Mouse (Mus musculus): ENCODE data around the gene Cog1.
A peak's percentile ranks its signal among the peaks of the same experiment; 100 is the strongest.
"Not testable (repeated sequence)": the region's sequence is repeated elsewhere in the genome, so short reads cannot be mapped to it uniquely, and the experiment has no call there.

Gene Cog1

GRCm38 (mm10) chr11:113631862-113632261, 17.1 kb upstream of the Cog1 start:
- no peak for DNase-seq (ENCODE audit: low read depth, low spot score)

- DNase-seq (ENCODE audit: low read depth, low spot score), result no peak
Observed at GRCm38 (mm10) chr11:113632303-113632702, 16.7 kb upstream of the Cog1 start.

- no peak for DNase-seq (ENCODE audit: low read depth, low spot score)
Observed at GRCm38 (mm10) chr11:113633398-113633797, 15.6 kb upstream of the Cog1 start.

GRCm38 (mm10) chr11:113634699-113635121, 14.3 kb upstream of the Cog1 start:
- no peak for DNase-seq (ENCODE audit: low read depth, low spot score)

- DNase-seq (ENCODE audit: low read depth, low spot score), result no peak
Observed at GRCm38 (mm10) chr11:113638680-113639079, 10.3 kb upstream of the Cog1 start.

GRCm38 (mm10) chr11:113645181-113645580, 3.8 kb upstream of the Cog1 start:
- DNase-seq (ENCODE audit: low read depth, low spot score), result no peak

- DNase-seq (ENCODE audit: low read depth, low spot score), result peak; percentile 71
Observed at GRCm38 (mm10) chr11:113648152-113648551, 817 bp upstream of the Cog1 start.

- peak; percentile 45 for DNase-seq (ENCODE audit: low read depth, low spot score)
Observed at GRCm38 (mm10) chr11:113649353-113650210, 613 bp downstream of the Cog1 start, which contains the start of gene Slc39a11. Slc39a11 (minus strand) TSS chr11:113650079.

GRCm38 (mm10) chr11:113651206-113651906, 2.4 kb downstream of the Cog1 start:
- DNase-seq (ENCODE audit: low read depth, low spot score), result no peak

GRCm38 (mm10) chr11:113651907-113652273, 2.9 kb downstream of the Cog1 start:
- DNase-seq (ENCODE audit: low read depth, low spot score), result no peak

GRCm38 (mm10) chr11:113652516-113652915, 3.5 kb downstream of the Cog1 start:
- no peak for DNase-seq (ENCODE audit: low read depth, low spot score)

GRCm38 (mm10) chr11:113654105-113654504, 5.1 kb downstream of the Cog1 start:
- DNase-seq (ENCODE audit: low read depth, low spot score), result no peak

- no peak for DNase-seq (ENCODE audit: low read depth, low spot score)
Observed at GRCm38 (mm10) chr11:113654561-113655270, 5.7 kb downstream of the Cog1 start.

- DNase-seq (ENCODE audit: low read depth, low spot score), result no peak
Observed at GRCm38 (mm10) chr11:113656511-113656932, 7.6 kb downstream of the Cog1 start.

GRCm38 (mm10) chr11:113657221-113657620, 8.3 kb downstream of the Cog1 start:
- DNase-seq (ENCODE audit: low read depth, low spot score), result no peak

- no peak for DNase-seq (ENCODE audit: low read depth, low spot score)
Observed at GRCm38 (mm10) chr11:113658319-113658718, 9.3 kb downstream of the Cog1 start.

- no peak for DNase-seq (ENCODE audit: low read depth, low spot score)
Observed at GRCm38 (mm10) chr11:113658763-113659162, 9.8 kb downstream of the Cog1 start.

- DNase-seq (ENCODE audit: low read depth, low spot score), result not testable (repeated sequence)
Observed at GRCm38 (mm10) chr11:113660213-113660612, 11.2 kb downstream of the Cog1 start.

- DNase-seq (ENCODE audit: low read depth, low spot score), result no peak
Observed at GRCm38 (mm10) chr11:113660940-113661339, 12.0 kb downstream of the Cog1 start.

- no peak for DNase-seq (ENCODE audit: low read depth, low spot score)
Observed at GRCm38 (mm10) chr11:113661835-113662351, 12.9 kb downstream of the Cog1 start.

- DNase-seq (ENCODE audit: low read depth, low spot score), result no peak
Observed at GRCm38 (mm10) chr11:113664279-113664678, 15.3 kb downstream of the Cog1 start.

GRCm38 (mm10) chr11:113666205-113666604, 17.2 kb downstream of the Cog1 start:
- DNase-seq (ENCODE audit: low read depth, low spot score), result no peak

Data from skeletal muscle tissue, adult 2 months (tissue).